Mouse (Mus musculus) left cerebral cortex, postnatal 36 days (tissue): ENCODE data around the gene Cald1. TPM values are rescaled to one million over a fixed set of nuclear protein-coding genes. Genes with fewer than 3 reads are reported as not detected.

Experiments used
- DNase-seq, 2 experiments: peaks; one replicate each; pipeline ENCODE4 v3.0.0; 2021 to 2022; ENCODE audit warnings: low spot score in 2 of 2, mixed read lengths in 1 of 2
- intact Hi-C: fragments of 180-260 bp; cut with DNase I; formaldehyde crosslinking; loops from one replicate; pipeline ENCODE4 v1.15.1; 2025
- total RNA-seq, 2 experiments: library from RNA; stranded (reverse); gene quantifications; 2 replicates each; pipeline ENCODE4 v1.2.3; 2021

Cald1 gene
- total RNA-seq, 2 experiments from 2014 or later = 23.6 to 25.6 TPM

DNA sequence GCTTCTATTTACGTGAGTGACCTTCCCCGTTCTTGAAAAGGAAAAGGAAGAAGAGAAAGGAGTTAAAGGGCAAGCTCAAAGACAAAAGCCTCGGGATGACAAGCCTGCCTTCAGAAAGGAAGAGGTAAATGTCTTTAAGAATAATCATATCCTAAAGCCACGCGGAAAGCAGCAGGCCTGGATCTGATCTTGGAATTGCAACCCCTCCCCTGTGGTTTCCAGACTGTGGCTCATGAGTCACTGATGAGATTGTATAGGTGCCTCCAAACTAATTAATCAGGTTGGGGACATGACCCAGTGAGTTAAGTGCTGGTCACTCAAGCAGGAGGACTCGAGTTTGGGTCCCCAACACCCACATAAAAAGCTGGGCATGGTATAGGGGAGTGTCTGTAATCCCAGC, 149.5 kb downstream of the Cald1 start:
- intact Hi-C loops = loop anchor here (5.0 kb wide), 1 partner anchor 96 kb away; no protein-coding TSS in a partner anchor

DNA sequence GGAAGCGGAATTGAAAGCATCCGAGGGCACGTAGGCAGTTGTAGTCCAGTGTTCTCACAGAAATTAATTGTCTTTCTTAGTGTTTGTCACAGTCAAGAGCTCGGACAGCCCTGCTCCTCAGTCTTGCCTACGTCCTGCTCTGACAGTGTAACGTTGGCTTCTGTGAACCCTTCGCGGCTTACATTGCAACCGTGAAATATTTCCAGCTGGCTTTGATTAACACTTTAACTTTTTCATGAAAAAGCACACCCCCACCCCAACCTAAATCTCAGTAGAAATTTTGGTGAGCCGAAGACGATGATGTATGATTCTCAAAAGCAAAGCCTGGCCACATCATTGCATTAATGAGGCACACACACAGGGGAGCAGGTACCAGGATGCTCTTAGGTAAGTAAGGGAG, 150.3 kb downstream of the Cald1 start:
- DNase-seq = no peak
- intact Hi-C loops = loop anchor here (5.0 kb wide), 1 partner anchor 96 kb away; no protein-coding TSS in a partner anchor

More for the DNA sequence above, 149.5 kb downstream of the Cald1 start:
- no peak for DNase-seq

DNA sequence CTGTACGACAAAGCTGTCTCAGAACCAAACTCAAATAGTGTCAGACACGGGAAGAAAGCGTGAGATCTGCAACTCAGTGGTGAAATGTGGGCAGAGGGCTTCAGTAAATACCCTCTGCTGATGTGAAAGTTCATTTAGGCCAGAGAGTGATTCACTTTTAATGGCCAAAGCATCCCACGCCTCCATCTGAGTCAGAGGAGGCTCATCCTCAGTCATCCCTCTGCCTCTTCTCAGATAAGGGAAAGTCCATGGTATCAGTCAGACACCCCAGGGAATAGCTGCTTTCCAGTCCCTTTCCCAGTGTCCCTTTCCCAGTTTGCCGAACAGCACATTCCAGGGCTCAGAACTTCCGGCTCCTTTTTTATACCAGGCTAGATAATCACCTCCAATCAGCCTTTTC, 151.2 kb downstream of the Cald1 start:
- DNase-seq = no peak
- intact Hi-C loops = loop anchor here (5.0 kb wide), 1 partner anchor 97 kb away; no protein-coding TSS in a partner anchor

DNA sequence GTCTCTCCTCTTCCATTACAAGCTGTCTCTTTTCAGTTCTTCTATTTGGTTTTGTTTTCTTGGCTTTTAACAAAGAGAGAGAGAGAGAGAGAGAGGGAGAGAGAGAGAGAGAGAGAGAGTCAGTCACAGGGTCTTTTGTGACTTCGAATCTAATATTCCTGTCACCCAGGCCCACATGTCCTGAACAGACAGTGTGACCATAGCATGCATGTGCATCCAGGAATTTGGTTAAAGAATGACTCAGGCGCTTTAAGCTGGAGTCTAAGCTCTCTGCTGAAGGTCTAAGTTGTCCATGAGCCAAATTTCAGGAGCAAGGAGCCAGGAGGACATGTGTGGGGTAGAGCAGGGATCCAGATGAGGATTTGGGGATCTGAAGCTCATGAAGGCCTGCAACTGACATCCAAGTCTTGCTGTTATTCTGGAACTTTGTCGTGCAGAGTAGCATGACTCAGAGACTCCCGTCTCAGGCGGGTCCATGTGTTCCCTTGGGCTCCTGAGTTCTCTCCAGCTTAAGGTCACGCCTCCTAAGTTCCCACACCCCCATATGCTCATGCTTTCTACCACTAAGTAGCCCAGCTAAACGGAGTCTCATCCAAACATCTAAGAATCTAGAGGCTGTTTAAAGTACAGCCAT, 152.3 kb downstream of the Cald1 start:
- no peak for DNase-seq
- intact Hi-C loops = no loop called here

DNA sequence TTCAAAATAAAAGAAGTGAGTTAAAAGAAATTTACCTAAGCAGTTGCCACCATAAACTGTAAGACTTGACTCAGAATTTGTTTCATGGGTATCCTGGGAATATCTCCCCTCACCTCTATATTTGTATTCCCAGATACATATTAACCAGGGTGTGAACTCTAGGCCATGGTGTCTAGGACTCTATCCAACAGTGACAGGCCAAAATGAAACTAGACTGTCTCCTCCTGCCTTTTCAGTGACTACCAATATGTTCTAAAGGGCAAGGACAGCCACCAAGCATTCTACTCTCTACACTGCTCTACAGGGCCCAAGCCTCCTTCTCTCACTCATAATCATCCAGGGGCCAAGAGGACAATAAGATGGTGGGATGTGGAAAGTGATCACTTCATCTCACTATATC, 153.3 kb downstream of the Cald1 start:
- intact Hi-C loops = no loop called here

DNA sequence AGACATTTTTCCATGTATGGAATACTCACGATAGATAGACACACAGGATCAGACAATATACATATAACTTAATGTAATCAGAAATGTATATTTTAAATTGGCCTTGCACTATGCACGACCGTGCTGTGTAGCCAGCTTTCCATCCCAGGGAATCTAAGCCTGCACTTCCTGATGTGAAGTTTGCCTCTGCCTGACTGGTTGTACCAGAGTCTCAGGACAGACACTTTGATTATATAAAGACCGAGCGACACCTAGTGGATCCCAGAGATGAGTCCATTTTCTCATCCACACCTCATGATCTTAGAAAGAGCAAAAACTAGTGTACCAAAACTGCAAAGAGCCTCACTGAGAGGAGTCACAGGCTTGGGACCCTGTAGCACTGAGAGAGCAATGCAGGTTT, 156.1 kb downstream of the Cald1 start:
- intact Hi-C loops = loop anchor here (1.0 kb wide), 1 partner anchor 243 kb away; no protein-coding TSS in a partner anchor
- peak in 1 of 2 experiments; percentile 38 for DNase-seq

More for the DNA sequence above, 153.3 kb downstream of the Cald1 start:
- DNase-seq = no peak

DNA sequence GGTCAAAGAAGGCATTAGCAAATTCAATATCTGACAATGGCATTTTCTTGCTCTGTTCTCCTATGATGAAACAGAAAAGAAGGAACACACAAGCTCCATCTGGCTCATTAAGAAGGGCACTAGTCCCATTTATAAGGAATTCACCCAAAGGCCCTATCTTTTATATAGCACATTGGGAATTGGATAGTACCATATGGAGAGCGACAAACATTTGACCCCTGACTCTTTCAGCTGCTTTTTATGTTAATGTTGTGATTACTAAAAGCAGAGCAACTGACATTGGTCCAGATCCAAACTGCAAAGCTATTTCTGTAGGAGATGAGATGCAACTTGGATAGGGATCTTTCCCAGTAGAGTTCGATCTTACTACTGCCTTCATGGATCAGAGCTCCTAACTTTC, 160.0 kb downstream of the Cald1 start:
- intact Hi-C loops = loop anchor here (5.0 kb wide), 1 partner anchor 466 kb away; no protein-coding TSS in a partner anchor
- no peak for DNase-seq

DNA sequence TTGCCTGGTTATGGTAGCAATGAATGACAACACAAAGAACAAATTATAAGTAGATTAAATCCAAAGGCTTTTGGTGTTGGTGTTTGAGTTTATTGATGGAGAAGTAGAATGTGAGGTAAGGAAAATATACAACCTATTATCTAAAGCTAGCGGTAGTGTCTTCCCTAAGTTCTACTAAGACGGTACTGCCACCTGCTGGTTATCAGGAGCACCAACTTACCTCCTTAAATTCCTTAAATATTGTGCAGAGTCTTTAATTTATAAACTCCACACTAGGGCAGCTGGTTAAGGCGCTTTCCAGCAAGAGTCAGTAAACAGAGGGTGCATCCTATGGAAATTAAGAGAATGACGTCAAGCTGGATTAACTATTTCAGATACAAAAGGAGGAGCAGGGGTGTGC, 161.7 kb downstream of the Cald1 start:
- no peak for DNase-seq
- intact Hi-C loops = no loop called here

DNA sequence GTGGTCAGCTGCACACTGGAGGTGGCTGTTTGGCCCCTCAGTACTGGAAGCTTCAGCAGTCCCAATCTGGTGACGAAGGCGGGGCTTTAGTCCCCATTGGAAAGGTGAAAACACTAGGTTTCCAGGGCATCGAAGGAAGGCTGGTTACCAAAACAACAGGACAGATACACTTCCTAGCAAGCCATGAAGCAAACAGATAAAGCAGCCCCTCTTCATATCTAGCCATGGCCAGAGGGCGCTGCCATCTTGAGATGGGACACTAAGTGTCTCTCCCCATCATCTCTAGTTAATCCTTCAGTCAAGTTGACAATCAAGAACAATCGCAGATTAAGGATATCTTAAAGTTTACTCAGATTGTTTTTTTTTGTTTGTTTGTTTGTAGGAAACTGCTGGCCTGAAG, 167.4 kb downstream of the Cald1 start:
- no peak for DNase-seq
- intact Hi-C loops = no loop called here

DNA sequence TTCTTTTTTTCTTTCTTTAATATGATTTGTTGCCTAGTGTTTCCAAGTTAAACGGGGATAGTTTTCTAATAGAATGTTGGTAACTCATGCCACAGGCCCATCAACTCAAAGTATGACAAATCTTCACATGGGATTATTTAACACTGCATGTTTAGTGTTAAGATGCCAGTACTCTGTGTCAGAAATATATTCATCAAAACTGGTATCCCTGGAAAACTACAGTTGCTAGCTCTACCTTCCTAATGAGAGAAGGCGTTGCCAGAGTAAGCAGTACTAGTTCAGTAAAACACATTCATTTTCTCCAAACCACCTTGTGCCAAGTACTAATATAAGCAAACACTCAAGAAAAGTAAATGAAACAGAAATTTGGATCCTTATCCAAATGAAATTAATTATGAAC, 171.7 kb downstream of the Cald1 start:
- no peak for DNase-seq
- intact Hi-C loops = no loop called here

DNA sequence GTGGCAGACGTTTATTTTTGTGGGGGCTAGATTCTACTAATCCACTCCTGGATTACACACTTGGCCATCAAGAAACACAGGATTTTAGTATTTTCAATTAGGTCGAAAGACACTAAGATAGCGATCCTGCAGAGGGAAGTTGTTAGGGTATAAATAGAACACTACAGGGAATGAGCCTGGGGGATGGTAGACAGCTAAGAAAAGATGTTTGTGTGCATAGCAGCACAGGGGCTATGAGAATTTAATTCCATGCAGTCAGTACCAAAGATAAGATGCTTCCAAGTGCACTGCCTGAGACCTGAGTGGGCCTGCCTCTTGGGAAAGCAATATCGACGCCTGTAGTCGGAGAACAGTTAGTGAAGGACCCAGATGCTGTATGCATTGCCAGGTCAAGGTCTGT, 172.2 kb downstream of the Cald1 start:
- intact Hi-C loops = no loop called here
- DNase-seq = no peak

DNA sequence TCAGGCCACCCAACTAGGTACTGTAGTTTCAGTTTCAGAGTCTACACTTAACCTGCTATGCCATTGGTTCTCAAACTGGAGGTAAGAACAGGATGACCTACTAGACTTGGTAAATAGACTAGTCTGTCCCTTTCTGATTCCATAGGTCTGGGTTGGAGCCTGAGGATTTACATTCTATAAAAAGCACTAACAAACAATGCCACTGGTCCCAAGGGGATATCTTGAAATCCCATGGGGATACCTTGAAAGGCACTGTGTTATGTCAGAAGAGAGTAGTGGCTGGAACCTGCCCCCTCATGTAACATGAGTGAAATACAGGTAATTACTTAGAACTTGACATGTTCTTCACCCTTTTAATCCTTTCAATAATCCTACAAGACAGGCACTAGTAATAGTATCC, 178.1 kb downstream of the Cald1 start:
- intact Hi-C loops = no loop called here
- no peak for DNase-seq

DNA sequence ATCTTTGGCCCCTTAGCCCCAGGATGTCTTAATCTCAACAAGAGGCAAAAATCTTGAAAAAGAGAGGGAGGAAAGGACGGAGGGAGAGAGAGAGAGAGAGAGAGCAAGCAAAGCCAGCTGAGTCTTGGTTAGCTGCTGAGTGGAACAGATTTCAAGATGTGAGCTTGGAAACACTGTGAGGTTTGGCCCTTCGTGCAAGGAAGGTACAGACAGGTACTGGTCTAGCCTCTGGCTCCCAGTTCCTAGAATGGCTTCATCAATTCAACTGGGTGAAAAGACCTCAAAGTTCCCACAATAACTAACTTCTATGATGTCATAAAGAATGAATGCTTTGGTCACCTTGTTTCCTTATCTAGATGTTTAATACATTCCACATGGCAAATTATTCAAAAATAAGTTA, 178.8 kb downstream of the Cald1 start:
- DNase-seq = no peak
- intact Hi-C loops = no loop called here

DNA sequence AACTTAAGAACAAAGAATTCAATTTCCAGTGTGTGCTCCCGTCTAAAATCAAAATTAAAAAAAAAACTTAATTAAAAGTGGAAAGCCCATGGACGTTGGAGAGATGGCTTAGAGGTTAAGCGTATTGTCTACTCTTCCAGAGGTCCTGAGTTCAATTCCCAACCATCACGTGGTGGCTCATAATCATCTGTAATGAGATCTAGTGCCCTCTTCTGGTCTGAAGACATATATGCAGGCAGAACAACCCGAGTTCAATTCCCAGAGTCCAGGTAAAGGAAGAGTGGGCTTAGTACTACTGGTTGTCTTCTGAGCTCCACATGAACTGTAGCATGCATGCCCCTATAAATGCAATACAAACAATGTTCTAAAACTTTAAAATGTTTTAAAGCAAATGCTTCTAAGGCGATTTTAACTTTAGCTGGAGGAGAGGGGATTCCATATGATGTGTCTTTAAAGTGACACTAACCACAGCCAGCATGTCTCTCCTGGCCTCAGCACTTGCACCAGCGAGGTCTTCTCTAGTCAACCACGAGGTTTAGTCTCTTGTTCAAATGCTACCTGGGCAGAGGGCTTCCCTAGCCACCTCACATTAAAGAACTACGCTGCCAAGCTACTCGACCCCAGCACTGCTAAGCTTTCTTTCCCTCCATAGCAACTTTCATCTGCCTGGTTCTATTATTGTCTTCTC, 179.8 kb downstream of the Cald1 start:
- intact Hi-C loops = no loop called here
- DNase-seq = no peak

DNA sequence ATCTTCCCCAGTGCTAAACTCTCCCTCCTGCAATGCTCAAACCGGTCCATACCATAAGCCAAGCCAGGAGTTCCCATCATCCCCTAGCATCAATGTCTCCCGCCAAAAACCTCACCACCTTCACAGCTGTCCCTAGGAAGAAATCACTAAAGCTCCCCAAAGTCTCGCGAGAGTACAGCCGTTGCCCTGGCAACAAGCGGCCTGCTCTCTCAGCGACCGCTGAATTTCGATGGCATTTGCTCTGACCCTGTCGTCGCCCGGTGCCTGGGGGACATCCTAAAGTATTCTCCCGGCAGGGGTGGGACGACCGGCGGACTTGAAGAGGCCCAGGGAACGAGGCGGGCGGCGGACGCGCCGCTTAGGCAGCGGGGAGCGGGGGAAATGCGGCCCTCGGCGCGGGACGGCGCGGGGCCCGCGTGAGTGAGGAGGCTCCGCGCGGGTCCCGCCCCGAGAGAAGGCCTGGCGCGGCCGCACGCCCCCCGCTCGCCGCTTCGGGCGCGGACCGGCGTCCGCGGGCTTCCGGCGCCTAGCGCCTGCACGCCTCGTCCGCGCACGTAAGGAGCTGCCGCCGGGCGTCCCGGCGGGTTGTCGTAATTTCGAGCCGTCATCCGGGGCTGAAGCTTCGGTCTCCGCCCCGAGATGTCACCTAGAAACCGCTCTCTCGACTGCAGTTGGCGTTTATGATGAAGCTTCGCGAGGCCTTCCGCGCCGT, 182.1 kb downstream of the Cald1 start, which contains the start of gene Agbl3:
Agbl3 (plus strand) TSS at position 202 of the 712 bp plus-strand sequence.
- peak; percentile 89 to 93 for DNase-seq
- intact Hi-C loops = loop anchor here (2.0 kb wide), 1 partner anchor 98 kb away; the partner anchor contains the start of gene Cyren

DNA sequence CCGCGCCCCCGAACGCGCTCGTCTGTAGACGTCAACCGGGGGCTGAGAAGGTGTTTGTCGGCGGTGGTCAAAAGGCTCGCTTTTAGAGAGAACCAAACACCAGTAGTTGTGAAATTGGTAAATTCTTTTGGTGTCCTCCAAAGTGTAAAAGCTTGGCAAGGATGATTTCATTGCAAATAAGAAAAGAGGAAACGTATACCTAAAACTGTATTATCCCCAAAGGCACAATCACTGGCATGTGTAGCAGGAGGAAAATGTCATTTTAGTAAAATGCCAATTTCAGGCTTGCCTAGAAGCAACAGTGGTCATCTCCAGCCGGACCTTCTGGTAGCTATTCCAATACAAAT, 182.6 kb downstream of the Cald1 start:
- intact Hi-C loops = loop anchor here (2.0 kb wide), 1 partner anchor 98 kb away; the partner anchor contains the start of gene Cyren
- DNase-seq = no peak

DNA sequence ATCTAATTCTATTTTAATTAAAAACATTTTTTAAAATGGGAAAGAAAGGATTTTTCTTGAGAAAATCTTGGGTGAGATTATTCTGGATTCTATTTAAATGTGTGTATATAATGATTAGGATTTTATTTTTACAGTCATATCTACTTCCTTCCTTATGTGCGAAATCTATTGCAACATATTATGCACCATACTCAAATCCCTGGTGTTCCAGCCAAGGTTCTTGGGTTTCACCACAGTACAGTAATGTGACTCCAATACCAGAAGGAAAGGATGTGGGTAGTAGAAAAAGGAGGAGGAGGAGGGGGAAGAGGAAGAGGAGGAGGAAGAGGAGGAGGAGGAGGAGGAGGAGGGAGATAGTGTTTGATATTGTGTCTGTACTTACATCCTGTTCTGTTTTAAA, 184.2 kb downstream of the Cald1 start:
- DNase-seq = no peak
- intact Hi-C loops = no loop called here

DNA sequence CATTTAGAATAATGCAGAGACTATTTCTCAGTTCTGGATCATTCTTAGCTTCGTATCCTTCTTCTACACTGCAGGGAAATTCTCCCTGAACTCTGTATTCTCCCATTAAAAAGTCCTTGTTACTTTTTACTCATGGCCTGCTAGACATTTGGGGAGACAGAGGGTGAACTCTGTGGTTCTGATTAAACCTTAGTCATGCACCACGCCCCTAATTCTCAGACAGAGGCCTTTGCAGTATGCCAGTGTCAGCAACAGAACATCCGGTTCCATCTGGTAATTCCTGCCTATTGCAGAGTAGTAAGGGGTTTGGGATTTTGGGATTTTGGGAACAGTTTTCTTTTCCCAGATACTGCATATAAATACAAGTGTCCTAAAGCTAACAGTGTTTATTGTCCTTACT, 198.6 kb downstream of the Cald1 start:
- DNase-seq = no peak
- intact Hi-C loops = no loop called here

DNA sequence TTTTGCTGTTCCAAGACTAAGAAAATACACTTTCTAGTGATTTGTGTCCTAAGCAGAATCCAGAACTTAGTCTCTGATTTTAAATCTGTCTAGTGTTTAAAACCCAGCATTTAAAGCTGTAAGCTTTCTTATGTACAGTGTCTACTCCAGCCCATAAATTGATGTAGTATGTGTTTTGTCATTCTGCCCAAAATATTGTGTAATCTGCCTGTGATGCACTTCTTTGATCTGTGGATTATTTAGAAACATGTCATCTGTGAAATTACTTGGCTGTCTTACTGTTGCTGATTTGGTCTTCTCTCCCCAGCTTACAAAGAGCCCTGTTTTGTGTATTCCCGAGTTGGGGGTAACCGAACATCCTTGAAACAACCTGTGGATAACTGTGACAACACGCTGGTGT, 199.6 kb downstream of the Cald1 start:
- intact Hi-C loops = no loop called here
- no peak for DNase-seq

DNA sequence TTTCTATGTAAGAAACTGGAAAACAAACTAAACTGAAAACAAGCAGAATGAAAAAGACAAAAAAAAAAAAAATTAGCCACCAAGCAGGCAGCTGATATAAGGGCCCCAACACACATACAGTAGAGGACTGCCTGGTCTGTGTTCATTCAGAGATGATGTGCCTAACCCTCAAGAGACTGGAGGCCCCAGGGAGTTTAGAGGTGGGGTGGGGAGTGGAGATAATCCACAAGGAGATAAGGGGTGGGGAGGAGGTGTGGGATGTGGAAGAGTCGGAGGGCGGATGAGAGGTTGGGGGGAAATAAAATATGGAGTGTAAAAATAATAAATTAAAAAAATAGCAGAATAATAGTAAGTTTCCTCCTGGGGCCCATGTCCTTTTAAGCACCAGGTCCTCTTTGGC, 207.3 kb downstream of the Cald1 start:
- DNase-seq = no peak
- intact Hi-C loops = no loop called here

DNA sequence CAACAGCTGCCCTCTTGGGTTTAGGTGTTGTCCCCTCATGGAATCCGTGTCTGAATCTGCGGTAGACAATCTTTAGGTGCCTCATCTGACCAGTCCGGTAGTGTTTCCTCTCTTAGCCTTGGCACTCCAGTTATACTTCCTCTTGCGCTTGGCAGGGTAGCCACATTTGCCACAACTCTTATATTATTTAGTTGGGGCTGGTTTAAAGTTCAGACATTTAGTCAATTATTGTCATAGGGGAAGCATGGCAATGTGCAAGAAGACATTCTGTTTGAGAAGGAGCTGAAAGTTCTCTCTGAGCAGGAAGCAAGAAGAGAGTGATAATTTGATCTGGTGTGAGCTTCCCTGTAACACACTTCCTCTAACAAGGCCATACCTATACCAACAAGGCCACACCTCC, 212.4 kb downstream of the Cald1 start:
- DNase-seq = no peak
- intact Hi-C loops = no loop called here
